Mouse (Mus musculus): ENCODE measurements around the gene Il23a. TPM values are rescaled to one million over a fixed set of nuclear protein-coding genes. Genes with fewer than 3 reads are reported as not detected.
"Not testable (repeated sequence)": the region's sequence is repeated elsewhere in the genome, so short reads cannot be mapped to it uniquely, and the experiment has no call there.

Il23a gene
- polyA plus RNA-seq, 1 experiment from 2014 or later: 0.29 TPM

GRCm38 (mm10) chr10:128268371-128268770 lies 30.2 kb downstream of the Il23a start, which contains the start of gene Apof:
Apof (plus strand) TSS chr10:128268671.
- 58% methylated on average over 6 of the region's 6 CpGs for WGBS
- Histone ChIP-seq H3K27ac (replicated peaks; ENCODE audit: low read depth, low read length) (no peak within 1 kb of the TSS), H3K4me2 (ENCODE audit: low read depth, low read length) (no peak within 1 kb of the TSS), H3K27me3 (replicated peaks; ENCODE audit: control insufficient read depth, insufficient read depth, low read length) (no peaks in the 10 kb centered on the region), H3K4me3 (ENCODE audit: low read depth, low read length) (no peak within 1 kb of the TSS), H3K9me3 (ENCODE audit: control insufficient read depth, low read length) (no peaks in the 10 kb centered on the region), H3K4me1 (ENCODE audit: control insufficient read depth, insufficient read depth, low read length) (no peaks in the 10 kb centered on the region), H3K36me3 (ENCODE audit: control insufficient read depth, insufficient read depth, low read length) (no peaks in the 10 kb centered on the region), H3K9ac (ENCODE audit: low read depth, low read length) (no peak within 1 kb of the TSS)
- no peak for ATAC-seq (ENCODE audit: low read depth)
- DNase-seq (ENCODE audit: low spot score): no peak

DNA sequence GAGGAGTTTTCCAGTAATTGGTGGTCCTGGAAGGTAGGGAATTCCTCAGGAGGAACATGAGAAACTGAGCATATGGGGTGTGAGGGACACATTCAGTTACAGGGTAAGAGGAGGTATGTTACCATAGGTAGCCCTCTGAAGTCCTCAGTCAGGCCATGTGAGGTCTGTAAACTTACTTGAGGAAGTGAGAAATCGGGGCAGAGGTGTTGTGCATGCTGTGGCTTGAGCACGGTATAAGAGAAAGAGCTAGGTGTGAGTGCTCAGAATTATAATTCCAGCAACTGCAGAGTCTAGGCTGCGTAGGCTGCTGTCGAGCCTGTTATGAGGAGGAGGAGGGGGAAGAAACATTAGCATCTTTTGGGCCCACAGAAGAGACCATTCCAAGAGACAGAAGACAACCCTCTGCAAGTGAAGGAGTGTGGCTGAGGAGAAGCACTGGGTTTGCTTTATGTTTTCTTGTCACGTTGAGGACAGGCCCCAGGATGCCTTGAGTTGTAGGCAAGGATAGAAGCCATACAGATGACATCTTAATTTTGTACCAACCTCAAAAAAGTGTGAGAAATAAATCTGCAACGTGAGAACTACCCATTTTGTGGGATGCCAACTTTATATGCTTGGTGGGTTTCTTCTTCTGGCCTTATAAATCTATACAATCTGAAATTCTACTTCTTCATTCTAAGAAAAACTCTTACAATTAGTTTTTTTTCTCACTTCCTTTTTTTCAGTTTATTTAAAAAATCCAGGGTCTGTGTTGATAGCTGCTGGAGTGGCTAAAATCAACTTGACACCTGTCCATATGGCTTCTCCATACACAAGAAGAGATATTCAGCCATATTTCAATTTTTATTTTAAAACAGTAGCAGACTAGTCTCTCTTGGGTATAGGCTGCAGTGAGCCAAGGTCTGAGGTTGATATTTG lies 34.9 kb downstream of the Il23a start:
- no peak for ATAC-seq (ENCODE audit: low read depth)
- no peak for DNase-seq (ENCODE audit: low spot score)
- WGBS: 74% methylated on average over 6 of the region's 6 CpGs
- H3K4me1 ChIP-seq (ENCODE audit: control insufficient read depth, insufficient read depth, low read length): no peaks in the 10 kb centered on the region
- no peak overlapping the region for H3K4me3 ChIP-seq (ENCODE audit: low read depth, low read length)
- H3K27me3 ChIP-seq (replicated peaks; ENCODE audit: control insufficient read depth, insufficient read depth, low read length): no peaks in the 10 kb centered on the region
- no peak overlapping the region for H3K27ac ChIP-seq (replicated peaks; ENCODE audit: low read depth, low read length)
- H3K4me2 ChIP-seq (ENCODE audit: low read depth, low read length): no peak overlapping the region
- H3K36me3 ChIP-seq (ENCODE audit: control insufficient read depth, insufficient read depth, low read length): no peaks in the 10 kb centered on the region
- no peak overlapping the region for H3K9ac ChIP-seq (ENCODE audit: low read depth, low read length)
- no peaks in the 10 kb centered on the region for H3K9me3 ChIP-seq (ENCODE audit: control insufficient read depth, low read length)

- H3K4me2 ChIP-seq (ENCODE audit: low read depth, low read length): no peak overlapping the region
- no peaks in the 10 kb centered on the region for H3K27me3 ChIP-seq (replicated peaks; ENCODE audit: control insufficient read depth, insufficient read depth, low read length)
- H3K9ac ChIP-seq (ENCODE audit: low read depth, low read length): no peak overlapping the region
- H3K36me3 ChIP-seq (ENCODE audit: control insufficient read depth, insufficient read depth, low read length): no peaks in the 10 kb centered on the region
- no peak for DNase-seq (ENCODE audit: low spot score)
- no peaks in the 10 kb centered on the region for H3K4me1 ChIP-seq (ENCODE audit: control insufficient read depth, insufficient read depth, low read length)
- no peak overlapping the region for H3K4me3 ChIP-seq (ENCODE audit: low read depth, low read length)
- no peak overlapping the region for H3K27ac ChIP-seq (replicated peaks; ENCODE audit: low read depth, low read length)
- WGBS: 73% methylated on average over 22 of the region's 22 CpGs
- ATAC-seq (ENCODE audit: low read depth): no peak
- no peaks in the 10 kb centered on the region for H3K9me3 ChIP-seq (ENCODE audit: control insufficient read depth, low read length)
Measured at GRCm38 (mm10) chr10:128262300-128262699, 36.3 kb downstream of the Il23a start.

GRCm38 (mm10) chr10:128260376-128260775 lies 38.2 kb downstream of the Il23a start:
- not testable (repeated sequence) for H3K27ac ChIP-seq (replicated peaks; ENCODE audit: low read depth, low read length); H3K9me3 ChIP-seq (ENCODE audit: control insufficient read depth, low read length); H3K4me2 ChIP-seq (ENCODE audit: low read depth, low read length); H3K27me3 ChIP-seq (replicated peaks; ENCODE audit: control insufficient read depth, insufficient read depth, low read length); H3K9ac ChIP-seq (ENCODE audit: low read depth, low read length); H3K4me3 ChIP-seq (ENCODE audit: low read depth, low read length); ATAC-seq (ENCODE audit: low read depth); H3K4me1 ChIP-seq (ENCODE audit: control insufficient read depth, insufficient read depth, low read length); H3K36me3 ChIP-seq (ENCODE audit: control insufficient read depth, insufficient read depth, low read length); DNase-seq (ENCODE audit: low spot score)
- 89% methylated on average over 7 of the region's 7 CpGs for WGBS

GRCm38 (mm10) chr10:128259946-128260345 lies 38.6 kb downstream of the Il23a start:
- Histone ChIP-seq H3K27me3 (replicated peaks; ENCODE audit: control insufficient read depth, insufficient read depth, low read length) (no peaks in the 10 kb centered on the region), H3K36me3 (ENCODE audit: control insufficient read depth, insufficient read depth, low read length) (no peaks in the 10 kb centered on the region), H3K4me3 (ENCODE audit: low read depth, low read length) (no peak overlapping the region), H3K9ac (ENCODE audit: low read depth, low read length) (no peak overlapping the region), H3K4me2 (ENCODE audit: low read depth, low read length) (no peak overlapping the region), H3K4me1 (ENCODE audit: control insufficient read depth, insufficient read depth, low read length) (no peaks in the 10 kb centered on the region), H3K9me3 (ENCODE audit: control insufficient read depth, low read length) (no peaks in the 10 kb centered on the region), H3K27ac (replicated peaks; ENCODE audit: low read depth, low read length) (no peak overlapping the region)
- 80% methylated on average over 5 of the region's 5 CpGs for WGBS
- ATAC-seq (ENCODE audit: low read depth) (no peak), DNase-seq (ENCODE audit: low spot score) (no peak)

DNA sequence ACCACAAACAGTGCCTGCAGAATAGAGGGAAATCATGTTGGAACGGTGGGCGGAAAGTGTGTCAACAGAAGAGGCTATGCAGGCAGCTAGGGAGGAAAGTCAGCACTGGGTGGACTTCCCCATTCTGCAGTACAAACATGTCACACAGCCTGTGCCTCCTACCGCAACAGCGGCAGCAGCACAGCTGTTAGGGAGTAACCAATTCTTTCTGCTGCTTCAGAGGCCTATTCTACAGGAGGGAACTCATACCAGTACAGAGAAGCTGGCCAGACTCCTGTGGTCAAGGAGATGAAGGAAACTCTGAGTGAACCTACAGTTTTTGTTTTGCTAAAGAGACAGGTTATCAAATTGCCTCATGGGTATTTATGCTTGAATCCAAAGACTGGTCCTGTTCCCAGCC lies 39.6 kb downstream of the Il23a start:
- H3K27me3 ChIP-seq (replicated peaks; ENCODE audit: control insufficient read depth, insufficient read depth, low read length): no peaks in the 10 kb centered on the region
- H3K4me2 ChIP-seq (ENCODE audit: low read depth, low read length): no peak overlapping the region
- WGBS: 73% methylated on average over 3 of the region's 4 CpGs
- H3K36me3 ChIP-seq (ENCODE audit: control insufficient read depth, insufficient read depth, low read length): no peaks in the 10 kb centered on the region
- H3K4me1 ChIP-seq (ENCODE audit: control insufficient read depth, insufficient read depth, low read length): no peaks in the 10 kb centered on the region
- ATAC-seq (ENCODE audit: low read depth) (no peak), DNase-seq (ENCODE audit: low spot score) (peak; percentile 26)
- no peaks in the 10 kb centered on the region for H3K9me3 ChIP-seq (ENCODE audit: control insufficient read depth, low read length)
- H3K9ac ChIP-seq (ENCODE audit: low read depth, low read length): no peak overlapping the region
- no peak overlapping the region for H3K27ac ChIP-seq (replicated peaks; ENCODE audit: low read depth, low read length)
- no peak overlapping the region for H3K4me3 ChIP-seq (ENCODE audit: low read depth, low read length)

- peaks cover 19% of the 10 kb centered on the region for H3K36me3 ChIP-seq (ENCODE audit: control insufficient read depth, insufficient read depth, low read length)
- no peak overlapping the region for H3K4me3 ChIP-seq (ENCODE audit: low read depth, low read length)
- no peak overlapping the region for H3K9ac ChIP-seq (ENCODE audit: low read depth, low read length)
- no peaks in the 10 kb centered on the region for H3K9me3 ChIP-seq (ENCODE audit: control insufficient read depth, low read length)
- no peak overlapping the region for H3K27ac ChIP-seq (replicated peaks; ENCODE audit: low read depth, low read length)
- no peaks in the 10 kb centered on the region for H3K27me3 ChIP-seq (replicated peaks; ENCODE audit: control insufficient read depth, insufficient read depth, low read length)
- DNase-seq (ENCODE audit: low spot score): no peak
- WGBS: 82% methylated on average over 8 of the region's 8 CpGs
- ATAC-seq (ENCODE audit: low read depth): no peak
- H3K4me1 ChIP-seq (ENCODE audit: control insufficient read depth, insufficient read depth, low read length): no peaks in the 10 kb centered on the region
- H3K4me2 ChIP-seq (ENCODE audit: low read depth, low read length): no peak overlapping the region
Measured at GRCm38 (mm10) chr10:128256328-128256727, 42.2 kb downstream of the Il23a start.

DNA sequence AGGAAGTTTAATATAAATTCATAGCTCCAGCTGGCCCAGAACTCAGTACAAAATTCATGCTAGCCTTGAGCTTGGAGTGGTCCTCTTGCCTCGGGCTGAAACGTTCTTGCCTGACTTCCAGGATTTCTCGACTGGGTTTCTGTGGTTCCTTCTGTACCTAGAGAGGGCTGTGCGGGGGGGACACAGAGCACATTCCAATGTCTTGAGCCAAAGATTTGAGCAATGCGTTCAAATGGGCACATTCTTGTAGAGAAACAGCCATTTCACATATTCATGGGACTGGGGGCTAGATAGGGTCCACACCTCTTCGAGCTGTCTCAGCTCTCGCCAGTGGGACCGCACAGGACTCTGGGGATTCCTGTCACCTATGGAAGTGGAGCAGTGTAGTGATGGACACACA lies 42.6 kb downstream of the Il23a start:
- WGBS: 88% methylated on average over 8 of the region's 8 CpGs
- Histone ChIP-seq H3K4me2 (ENCODE audit: low read depth, low read length) (no peak overlapping the region), H3K4me1 (ENCODE audit: control insufficient read depth, insufficient read depth, low read length) (no peaks in the 10 kb centered on the region), H3K27ac (replicated peaks; ENCODE audit: low read depth, low read length) (no peak overlapping the region), H3K9me3 (ENCODE audit: control insufficient read depth, low read length) (no peaks in the 10 kb centered on the region), H3K27me3 (replicated peaks; ENCODE audit: control insufficient read depth, insufficient read depth, low read length) (no peaks in the 10 kb centered on the region), H3K36me3 (ENCODE audit: control insufficient read depth, insufficient read depth, low read length) (peaks cover 23% of the 10 kb centered on the region), H3K9ac (ENCODE audit: low read depth, low read length) (no peak overlapping the region), H3K4me3 (ENCODE audit: low read depth, low read length) (no peak overlapping the region)
- ATAC-seq (ENCODE audit: low read depth) (no peak), DNase-seq (ENCODE audit: low spot score) (no peak)

Data from embryonic facial prominence, embryonic 14.5 days (tissue).